ENCODE assay signal across 8 mouse cellular contexts in genomic region chr3:66980111-66980975, GRCm38 (mm10). TPM values are rescaled to one million over a fixed set of nuclear protein-coding genes. Genes with fewer than 3 reads are reported as not detected.
DNase-seq lines count a peak whose midpoint lies in the region; ATAC-seq and TF ChIP-seq lines count a peak whose summit lies in the region.

No protein-coding gene starts in this region.

- H3K27me3 ChIP-seq in G1E (ENCODE audit: insufficient read depth, low read length), result peaks cover 48% of the 10 kb centered on the region
- H3K27me3 ChIP-seq in hindbrain, embryonic 11.5 days (ENCODE audit: control insufficient read depth, insufficient read depth, low read length), result peaks cover 47% of the 10 kb centered on the region
- peaks cover 71% of the 10 kb centered on the region for H3K27me3 ChIP-seq in midbrain, embryonic 11.5 days (ENCODE audit: control insufficient read depth, insufficient read depth, low read length)

- H3K36me3 ChIP-seq in G1E (replicated peaks), result no peaks in the 10 kb centered on the region
- no peaks in the 10 kb centered on the region for H3K36me3 ChIP-seq in hindbrain, embryonic 11.5 days (ENCODE audit: control insufficient read depth, insufficient read depth, low read length)
- no peaks in the 10 kb centered on the region for H3K36me3 ChIP-seq in midbrain, embryonic 11.5 days (ENCODE audit: control insufficient read depth, insufficient read depth, low read length)

- no peak overlapping the region for H3K27ac ChIP-seq in bone marrow macrophage, adult 2 months (ENCODE audit: insufficient read depth, low read depth, low read length)
- peak overlapping the region; percentile 75 for H3K27ac ChIP-seq in hindbrain, embryonic 11.5 days (ENCODE audit: low read depth, low read length)
- H3K27ac ChIP-seq in midbrain, embryonic 11.5 days (ENCODE audit: low read depth, low read length), result peak overlapping the region; percentile 52; the same call in 1 of the 2 replicates

- H3K4me3 ChIP-seq in G1E (ENCODE audit: low read depth, low read length), result peak overlapping the region; percentile 75
- H3K4me3 ChIP-seq in bone marrow macrophage, adult 2 months (ENCODE audit: insufficient read depth, low read length), result peak overlapping the region; percentile 55
- peak overlapping the region; percentile 41 for H3K4me3 ChIP-seq in hindbrain, embryonic 11.5 days (ENCODE audit: low read depth, low read length)
- H3K4me3 ChIP-seq in midbrain, embryonic 11.5 days (ENCODE audit: low read depth, low read length), result peak overlapping the region; percentile 49

- peaks cover 20% of the 10 kb centered on the region for H3K4me1 ChIP-seq in G1E (ENCODE audit: insufficient read depth, low read depth, low read length)
- 0 out of 2 replicates have a peak, but pooled peaks cover 8% of the 10 kb centered on the region for H3K4me1 ChIP-seq in bone marrow macrophage, adult 2 months (ENCODE audit: control insufficient read depth, insufficient read depth, low read length)
- peaks cover 4% of the 10 kb centered on the region for H3K4me1 ChIP-seq in hindbrain, embryonic 11.5 days (replicated peaks; ENCODE audit: control insufficient read depth, insufficient read depth, low read length)
- peaks cover 10% of the 10 kb centered on the region for H3K4me1 ChIP-seq in midbrain, embryonic 11.5 days (ENCODE audit: control insufficient read depth, insufficient read depth, low read length)

- TF ChIP-seq POLR2A in bone marrow macrophage, adult 2 months (IDR thresholded peaks at IDR 0.05; ENCODE audit: borderline replicate concordance, low read depth, low read length), result no peak

- peaks cover 6% of the 10 kb centered on the region for H3K9me3 ChIP-seq in G1E (replicated peaks)
- H3K9me3 ChIP-seq in hindbrain, embryonic 11.5 days (ENCODE audit: control insufficient read depth, low read length), result no peaks in the 10 kb centered on the region
- H3K9me3 ChIP-seq in midbrain, embryonic 11.5 days (ENCODE audit: control insufficient read depth, low read length), result no peaks in the 10 kb centered on the region

- 2% methylated on average over 28 of the region's 29 CpGs for WGBS in hindbrain, embryonic 11.5 days
- WGBS in midbrain, embryonic 11.5 days, result 2% methylated on average over 29 of the region's 29 CpGs

- DNase-seq in G1E (ENCODE audit: low spot score), result no peak
- DNase-seq in hindbrain, embryonic 11.5 days (ENCODE audit: low spot score), result peak; percentile 58
- DNase-seq in midbrain, embryonic 11.5 days (ENCODE audit: low spot score, missing footprints), result peak; percentile 96
- DNase-seq in right cerebral cortex, postnatal 14 days, result no peak
- no peak for DNase-seq in urinary bladder, postnatal 36 days (ENCODE audit: low spot score in 2 of 2)
- DNase-seq in cerebellum, adult 11-12 months, result no peak

- TF ChIP-seq CTCF in G1E (IDR thresholded peaks at IDR 0.05; ENCODE audit: low read depth, low read length), result no peak
- no peak for TF ChIP-seq CTCF in bone marrow macrophage, adult 2 months (IDR thresholded peaks at IDR 0.05; ENCODE audit: low read depth, low read length)

- no peak for ATAC-seq in G1E (ENCODE audit: extremely low read depth, insufficient number of reproducible peaks, low FRiP score, poor library complexity, severe bottlenecking)
- ATAC-seq in hindbrain, embryonic 11.5 days (ENCODE audit: low FRiP score), result no peak
- no peak for ATAC-seq in midbrain, embryonic 11.5 days (ENCODE audit: low FRiP score)
- no peak for ATAC-seq in frontal cortex, adult (ENCODE audit: low TSS enrichment)

- peak overlapping the region; percentile 52; the same call in 1 of the 2 replicates for H3K9ac ChIP-seq in hindbrain, embryonic 11.5 days (ENCODE audit: low read depth, low read length)
- H3K9ac ChIP-seq in midbrain, embryonic 11.5 days (ENCODE audit: low read length), result peak overlapping the region; percentile 66

- peak overlapping the region; percentile 65 for H3K4me2 ChIP-seq in hindbrain, embryonic 11.5 days (replicated peaks; ENCODE audit: low read depth, low read length)
- peak overlapping the region; percentile 61 for H3K4me2 ChIP-seq in midbrain, embryonic 11.5 days

RNA-seq across cellular contexts. Expression of gene Rsrc1, which starts 0.8 kb away (rescaled TPM):
- 63.7 and 64.6 TPM in 2 replicates for total RNA-seq in G1E (2014; fragmentation: Nextera tagmentation)
- total RNA-seq in G1E (2017), result 43.0 and 43.2 TPM in 2 replicates
- polyA plus RNA-seq in G1E (2012), result 21.3 and 21.9 TPM in 2 replicates
- 36.8 and 39.2 TPM in 2 replicates for polyA plus RNA-seq in bone marrow macrophage, adult 2 months (2012; ENCODE audit: insufficient read depth, insufficient read length, missing spikeins)
- polyA plus RNA-seq in hindbrain, embryonic 11.5 days (2014; fragmentation: Nextera tagmentation; extraction: Ambion mirVana), result 45.0 and 47.8 TPM in 2 replicates
- polyA plus RNA-seq in midbrain, embryonic 11.5 days (2014; fragmentation: Nextera tagmentation; extraction: Ambion mirVana), result 59.6 and 61.7 TPM in 2 replicates

RNA-seq across cellular contexts. Expression of gene Shox2, which starts 1.2 kb away (rescaled TPM):
- total RNA-seq in G1E (2014; fragmentation: Nextera tagmentation) (3.6 TPM in 2 replicates), G1E (2017) (4.2 and 4.9 TPM in 2 replicates)
- polyA plus RNA-seq in G1E (2012), result 2.2 and 2.7 TPM in 2 replicates
- polyA plus RNA-seq in bone marrow macrophage, adult 2 months (2012; ENCODE audit: insufficient read depth, insufficient read length, missing spikeins), result 0.50 and 1.1 TPM in 2 replicates
- polyA plus RNA-seq in hindbrain, embryonic 11.5 days (2014; fragmentation: Nextera tagmentation; extraction: Ambion mirVana), result 23.7 and 32.7 TPM in 2 replicates
- 54.3 and 57.8 TPM in 2 replicates for polyA plus RNA-seq in midbrain, embryonic 11.5 days (2014; fragmentation: Nextera tagmentation; extraction: Ambion mirVana)

Comparison
In these comparisons a context has a peak if more than half of its experiments do, and no peak if none do; other contexts are left out.
1. DNase-seq: peak in hindbrain, embryonic 11.5 days (single experiment) and midbrain, embryonic 11.5 days (single experiment); none in G1E (single experiment), right cerebral cortex, postnatal 14 days (single experiment), urinary bladder, postnatal 36 days (0 of 2) and cerebellum, adult 11-12 months (single experiment).
2. Peak in every context shown above with its lines, with median percentiles within 50 percentile points of each other: H3K4me3 ChIP-seq.